Mouse (Mus musculus): ENCODE measurements around the gene Uevld. TPM values are rescaled to one million over a fixed set of nuclear protein-coding genes. Genes with fewer than 3 reads are reported as not detected.

The Uevld gene
- polyA plus RNA-seq, 3 experiments from 2014 or later, result 7.7 to 12.0 (median 8.1) TPM

Other genes starting within 250 kb of the Uevld start
- gene Saal1, start 247.8 kb downstream of the Uevld start, polyA plus RNA-seq (2017; shearing (Covaris generic)), result 10 to 100 TPM; 17.8 to 22.5 (median 18.4) TPM
- not detected for gene Saa3, start 242.8 kb downstream of the Uevld start, polyA plus RNA-seq (2017; shearing (Covaris generic))
- gene Saa4, start 225.9 kb downstream of the Uevld start, polyA plus RNA-seq (2017; shearing (Covaris generic)), result not detected
- gene Saa1, start 215.5 kb downstream of the Uevld start, polyA plus RNA-seq (2017; shearing (Covaris generic)), result not detected
- not detected for gene Saa2, start 206.7 kb downstream of the Uevld start, polyA plus RNA-seq (2017; shearing (Covaris generic))
- gene Hps5, start 162.5 kb downstream of the Uevld start, polyA plus RNA-seq (2017; shearing (Covaris generic)), result 10 to 100 TPM; 16.4 to 22.3 (median 19.7) TPM
- 10 to 100 TPM; 26.7 to 29.9 (median 27.0) TPM for gene Gtf2h1, start 162.4 kb downstream of the Uevld start, polyA plus RNA-seq (2017; shearing (Covaris generic))
- gene Ldha, start 117.1 kb downstream of the Uevld start, polyA plus RNA-seq (2017; shearing (Covaris generic)), result 1,000 to 10,000 TPM in 1 of 3 experiments, 100 to 1,000 TPM in 2; 790 to 1,249 (median 846) TPM
- gene Ldhc, start 97.3 kb downstream of the Uevld start, polyA plus RNA-seq (2017; shearing (Covaris generic)), result not detected
- gene Tsg101, start 38.6 kb downstream of the Uevld start, polyA plus RNA-seq (2017; shearing (Covaris generic)), result 100 to 1,000 TPM; 101 to 140 (median 128) TPM
- gene Gm9999, start 25.1 kb upstream of the Uevld start, polyA plus RNA-seq (2017; shearing (Covaris generic)), result not detected
- gene Spty2d1, start 49.9 kb upstream of the Uevld start, polyA plus RNA-seq (2017; shearing (Covaris generic)), result 10 to 100 TPM; 28.3 to 49.5 (median 29.4) TPM
- 1 to 10 TPM; 1.5 to 6.6 (median 3.8) TPM for gene Tmem86a, start 92.1 kb upstream of the Uevld start, polyA plus RNA-seq (2017; shearing (Covaris generic))
- 10 to 100 TPM in 2 of 3 experiments, 1 to 10 TPM in 1; 8.8 to 16.0 (median 11.1) TPM for gene Ptpn5, start 175.2 kb upstream of the Uevld start, polyA plus RNA-seq (2017; shearing (Covaris generic))
- not detected for gene Mrgpra6, start 246.4 kb upstream of the Uevld start, polyA plus RNA-seq (2017; shearing (Covaris generic))

All from inflammation-experienced regulatory T-cells, adult 6 months (primary cell).